Comparison of ENCODE assay signal across 8 mouse cellular contexts in the genomic region with DNA sequence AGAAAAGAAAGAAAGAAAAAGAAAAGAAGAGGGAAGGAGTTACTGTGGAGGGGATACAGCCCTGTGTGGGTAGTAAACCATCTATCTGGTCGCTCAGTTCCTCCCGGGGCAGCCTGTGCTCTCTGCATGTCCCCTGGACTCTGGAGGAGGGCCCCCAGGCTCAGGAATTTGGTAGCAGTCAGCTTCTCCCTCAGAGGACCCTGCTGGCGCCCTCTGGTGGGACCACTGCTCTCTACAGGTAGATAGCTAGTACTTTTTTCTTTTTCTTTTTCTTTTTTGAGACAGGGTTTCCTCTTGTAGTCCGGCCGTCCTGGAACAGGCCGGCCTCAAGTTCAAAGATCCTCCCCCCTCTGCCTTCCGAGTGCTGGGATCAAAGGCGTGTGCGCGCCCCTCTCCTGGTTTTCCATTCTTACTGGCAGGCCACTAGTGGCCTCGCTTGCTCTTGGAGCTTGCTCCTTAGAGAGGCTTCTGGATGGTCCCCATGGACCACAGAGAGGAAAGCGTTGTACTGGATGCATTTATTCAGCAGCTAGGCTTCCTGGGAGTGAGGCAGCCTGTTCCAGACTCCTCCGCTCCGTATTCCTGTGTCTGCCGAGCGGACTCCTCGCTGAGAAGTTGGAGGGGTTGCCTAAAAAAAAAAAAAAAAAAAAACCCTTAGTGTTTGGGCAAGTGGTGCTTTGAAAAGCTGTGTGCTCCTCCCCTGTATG. TPM values are rescaled to one million over a fixed set of nuclear protein-coding genes. Genes with fewer than 3 reads are reported as not detected.
DNase-seq lines count a peak whose midpoint lies in the region; ATAC-seq and TF ChIP-seq lines count a peak whose summit lies in the region.

No protein-coding gene starts in this region.

- no peaks in the 10 kb centered on the region for H3K9me3 ChIP-seq in forebrain, embryonic 10.5 days
- H3K9me3 ChIP-seq in forebrain, embryonic 12.5 days: no peaks in the 10 kb centered on the region
- no peaks in the 10 kb centered on the region for H3K9me3 ChIP-seq in midbrain, embryonic 11.5 days (ENCODE audit: control insufficient read depth, low read length)
- H3K9me3 ChIP-seq in midbrain, embryonic 15.5 days: no peaks in the 10 kb centered on the region
- H3K9me3 ChIP-seq in lung, embryonic 14.5 days (ENCODE audit: low read depth, low read length): no peaks in the 10 kb centered on the region

- no peaks in the 10 kb centered on the region for H3K36me3 ChIP-seq in forebrain, embryonic 10.5 days (replicated peaks)
- H3K36me3 ChIP-seq in forebrain, embryonic 12.5 days (replicated peaks): no peaks in the 10 kb centered on the region
- H3K36me3 ChIP-seq in midbrain, embryonic 11.5 days (ENCODE audit: control insufficient read depth, insufficient read depth, low read length): no peaks in the 10 kb centered on the region
- no peaks in the 10 kb centered on the region for H3K36me3 ChIP-seq in midbrain, embryonic 15.5 days (replicated peaks)
- H3K36me3 ChIP-seq in lung, embryonic 14.5 days (ENCODE audit: insufficient read depth): no peaks in the 10 kb centered on the region

- no peak overlapping the region for H3K4me3 ChIP-seq in forebrain, embryonic 10.5 days
- H3K4me3 ChIP-seq in forebrain, embryonic 12.5 days (replicated peaks): no peak overlapping the region
- H3K4me3 ChIP-seq in midbrain, embryonic 11.5 days (ENCODE audit: low read depth, low read length): no peak overlapping the region
- H3K4me3 ChIP-seq in midbrain, embryonic 15.5 days: no peak overlapping the region
- H3K4me3 ChIP-seq in lung, embryonic 14.5 days (ENCODE audit: low read depth, low read length): no peak overlapping the region

- peaks cover 24% of the 10 kb centered on the region for H3K4me1 ChIP-seq in forebrain, embryonic 10.5 days
- H3K4me1 ChIP-seq in forebrain, embryonic 12.5 days: peaks cover 7% of the 10 kb centered on the region
- H3K4me1 ChIP-seq in midbrain, embryonic 11.5 days (ENCODE audit: control insufficient read depth, insufficient read depth, low read length): no peaks in the 10 kb centered on the region
- 0 out of 2 replicates have a peak, but pooled peaks cover 6% of the 10 kb centered on the region for H3K4me1 ChIP-seq in midbrain, embryonic 15.5 days
- H3K4me1 ChIP-seq in lung, embryonic 14.5 days (ENCODE audit: insufficient read depth): peaks cover 19% of the 10 kb centered on the region; the same call in 1 of the 2 replicates

- H3K27me3 ChIP-seq in forebrain, embryonic 10.5 days (ENCODE audit: poor library complexity, severe bottlenecking): no peaks in the 10 kb centered on the region
- no peaks in the 10 kb centered on the region for H3K27me3 ChIP-seq in forebrain, embryonic 12.5 days
- no peaks in the 10 kb centered on the region for H3K27me3 ChIP-seq in midbrain, embryonic 11.5 days (ENCODE audit: control insufficient read depth, insufficient read depth, low read length)
- H3K27me3 ChIP-seq in midbrain, embryonic 15.5 days (replicated peaks): no peaks in the 10 kb centered on the region
- H3K27me3 ChIP-seq in lung, embryonic 14.5 days (ENCODE audit: insufficient read depth, low read length): no peaks in the 10 kb centered on the region

- TF ChIP-seq CTCF in lung, embryonic 14.5 days (IDR thresholded peaks at IDR 0.05; ENCODE audit: low read depth): peak; percentile 62

- WGBS in forebrain, embryonic 10.5 days: 64% methylated on average over 17 of the region's 17 CpGs
- WGBS in forebrain, embryonic 12.5 days: 55% methylated on average over 17 of the region's 17 CpGs
- WGBS in midbrain, embryonic 11.5 days: 50% methylated on average over 17 of the region's 17 CpGs
- WGBS in midbrain, embryonic 15.5 days: 51% methylated on average over 17 of the region's 17 CpGs
- WGBS in lung, embryonic 14.5 days: 42% methylated on average over 17 of the region's 17 CpGs

- H3K9ac ChIP-seq in forebrain, embryonic 12.5 days: no peak overlapping the region
- H3K9ac ChIP-seq in midbrain, embryonic 11.5 days (ENCODE audit: low read length): no peak overlapping the region
- no peak overlapping the region for H3K9ac ChIP-seq in midbrain, embryonic 15.5 days
- no peak overlapping the region for H3K9ac ChIP-seq in lung, embryonic 14.5 days

- no peak overlapping the region for H3K4me2 ChIP-seq in forebrain, embryonic 12.5 days
- H3K4me2 ChIP-seq in midbrain, embryonic 11.5 days: no peak overlapping the region
- H3K4me2 ChIP-seq in midbrain, embryonic 15.5 days: no peak overlapping the region
- no peak overlapping the region for H3K4me2 ChIP-seq in lung, embryonic 14.5 days

- ATAC-seq in forebrain, embryonic 12.5 days (ENCODE audit: low FRiP score): no peak
- ATAC-seq in midbrain, embryonic 11.5 days (ENCODE audit: low FRiP score): no peak
- ATAC-seq in midbrain, embryonic 15.5 days (replicated peaks): no peak
- peak; percentile 3; the same call in 1 of the 2 replicates for ATAC-seq in lung, embryonic 14.5 days (ENCODE audit: insufficient read depth)
- ATAC-seq in monocyte, adult 5-6 weeks (replicated peaks; ENCODE audit: insufficient number of reproducible peaks, low FRiP score, low TSS enrichment, poor library complexity, severe bottlenecking): no peak

- DNase-seq in forebrain, embryonic 10.5 days (ENCODE audit: extremely low spot score, low spot score): peak; percentile 44
- peak; percentile 90 for DNase-seq in midbrain, embryonic 11.5 days (ENCODE audit: low spot score, missing footprints)
- DNase-seq in embryo, embryonic 11 days: peak; percentile 70
- peak; percentile 80 for DNase-seq in lung, embryonic 14.5 days
- peak; percentile 52 for DNase-seq in thymus, postnatal 0 days (ENCODE audit: low spot score)

- H3K27ac ChIP-seq in forebrain, embryonic 10.5 days: no peak overlapping the region
- H3K27ac ChIP-seq in forebrain, embryonic 12.5 days: no peak overlapping the region
- H3K27ac ChIP-seq in midbrain, embryonic 11.5 days (ENCODE audit: low read depth, low read length): no peak overlapping the region
- H3K27ac ChIP-seq in midbrain, embryonic 15.5 days: no peak overlapping the region
- H3K27ac ChIP-seq in lung, embryonic 14.5 days (ENCODE audit: low read depth): no peak overlapping the region

RNA-seq across cellular contexts. Expression of a gene that starts 1.1 kb away (rescaled TPM):
- not detected in 2 replicates for polyA plus RNA-seq in forebrain, embryonic 10.5 days (2016; fragmentation: Nextera tagmentation; extraction: Ambion mirVana)
- polyA plus RNA-seq in forebrain, embryonic 12.5 days (2016; fragmentation: Nextera tagmentation; extraction: Ambion mirVana): 0.15 and 0.29 TPM in 2 replicates
- not detected in 2 replicates for polyA plus RNA-seq in midbrain, embryonic 11.5 days (2014; fragmentation: Nextera tagmentation; extraction: Ambion mirVana)
- polyA plus RNA-seq in midbrain, embryonic 15.5 days (2015; fragmentation: Nextera tagmentation; extraction: Ambion mirVana): 0.48 and 0.68 TPM in 2 replicates
- 0.51 and 0.61 TPM in 2 replicates for polyA plus RNA-seq in lung, embryonic 14.5 days (2014; fragmentation: Nextera tagmentation; extraction: Ambion mirVana)
- 0.53 and 0.62 TPM in 2 replicates for polyA plus RNA-seq in thymus, postnatal 0 days (2015; fragmentation: Nextera tagmentation; extraction: Ambion mirVana)
- total RNA-seq in monocyte, adult 5-6 weeks (2017): not detected in 3 replicates

RNA-seq across cellular contexts. Expression of a gene that starts 56.3 kb away (rescaled TPM):
- polyA plus RNA-seq in forebrain, embryonic 10.5 days (2016; fragmentation: Nextera tagmentation; extraction: Ambion mirVana): 121 and 126 TPM in 2 replicates
- 79.9 and 80.0 TPM in 2 replicates for polyA plus RNA-seq in forebrain, embryonic 12.5 days (2016; fragmentation: Nextera tagmentation; extraction: Ambion mirVana)
- 84.0 and 92.9 TPM in 2 replicates for polyA plus RNA-seq in midbrain, embryonic 11.5 days (2014; fragmentation: Nextera tagmentation; extraction: Ambion mirVana)
- 52.4 and 53.0 TPM in 2 replicates for polyA plus RNA-seq in midbrain, embryonic 15.5 days (2015; fragmentation: Nextera tagmentation; extraction: Ambion mirVana)
- polyA plus RNA-seq in lung, embryonic 14.5 days (2014; fragmentation: Nextera tagmentation; extraction: Ambion mirVana): 95.5 and 102 TPM in 2 replicates
- 75.4 and 75.6 TPM in 2 replicates for polyA plus RNA-seq in thymus, postnatal 0 days (2015; fragmentation: Nextera tagmentation; extraction: Ambion mirVana)
- total RNA-seq in monocyte, adult 5-6 weeks (2017): 148 to 191 TPM (median 165 TPM) in 3 replicates
